Mouse (Mus musculus) forebrain, embryonic 16.5 days (tissue): ENCODE measurements around the gene Akr1d1. TPM values are rescaled to one million over a fixed set of nuclear protein-coding genes. Genes with fewer than 3 reads are reported as not detected.

Experiments used
- ATAC-seq: fragments of 200-750 bp; cut with Nextera tagmentation; 2 replicates; pipeline ENCODE4 v1.8.0; 2017; ENCODE audit warnings: mild to moderate bottlenecking, moderate library complexity
- H3K27ac ChIP-seq: fragments of 300-500 bp; sonication (generic); 2 replicates; pipeline ENCODE4 v1.5.1; 2014; ENCODE audit warnings: low read length, control low read depth
- H3K27me3 ChIP-seq: fragments of 300-500 bp; sonication (generic); replicated peaks from 2 replicates; pipeline ENCODE4 v1.6.1; 2014; ENCODE audit warnings: low read length; ENCODE audit not compliant: control insufficient read depth, insufficient read depth
- H3K36me3 ChIP-seq: fragments of 300-500 bp; sonication (generic); 2 replicates; pipeline ENCODE4 v1.6.1; 2014; ENCODE audit not compliant: control insufficient read depth, insufficient read depth
- H3K4me1 ChIP-seq: fragments of 300-500 bp; sonication (generic); replicated peaks from 2 replicates; pipeline ENCODE4 v1.6.1; 2014; ENCODE audit warnings: low read length; ENCODE audit not compliant: control insufficient read depth, insufficient read depth
- H3K4me2 ChIP-seq: fragments of 300-500 bp; sonication (generic); 2 replicates; pipeline ENCODE4 v1.6.1; 2014; ENCODE audit warnings: mild to moderate bottlenecking, low read length, control low read depth
- H3K4me3 ChIP-seq: fragments of 300-500 bp; sonication (generic); replicated peaks from 2 replicates; pipeline ENCODE4 v1.5.1; 2014; ENCODE audit warnings: mild to moderate bottlenecking, low read length, control low read depth
- H3K9ac ChIP-seq: fragments of 300-500 bp; sonication (generic); replicated peaks from 2 replicates; pipeline ENCODE4 v1.6.1; 2014; ENCODE audit warnings: low read depth, low read length, control low read depth
- H3K9me3 ChIP-seq: fragments of 300-500 bp; sonication (generic); 2 replicates; pipeline ENCODE4 v1.6.1; 2016; ENCODE audit warnings: low read length; ENCODE audit not compliant: control insufficient read depth
- WGBS: fragments of 180-500 bp; shearing (Covaris S2); extraction: QIAGEN DNeasy Blood & Tissue Kit; methylation state at CpG from one replicate; pipeline ENCODE4 v1.1.7; 2014; 5-methylcytosine and 5-hydroxymethylcytosine counted together
- polyA plus RNA-seq: library from polyadenylated mRNA; unstranded; fragments of >200 nt; fragmentation: Nextera tagmentation; extraction: Ambion mirVana; gene quantifications from 2 replicates; pipeline ENCODE4 v1.2.1, GENCODE M21; 2015

The Akr1d1 gene
- polyA plus RNA-seq, 1 experiment from 2014 or later = not detected

DNA sequence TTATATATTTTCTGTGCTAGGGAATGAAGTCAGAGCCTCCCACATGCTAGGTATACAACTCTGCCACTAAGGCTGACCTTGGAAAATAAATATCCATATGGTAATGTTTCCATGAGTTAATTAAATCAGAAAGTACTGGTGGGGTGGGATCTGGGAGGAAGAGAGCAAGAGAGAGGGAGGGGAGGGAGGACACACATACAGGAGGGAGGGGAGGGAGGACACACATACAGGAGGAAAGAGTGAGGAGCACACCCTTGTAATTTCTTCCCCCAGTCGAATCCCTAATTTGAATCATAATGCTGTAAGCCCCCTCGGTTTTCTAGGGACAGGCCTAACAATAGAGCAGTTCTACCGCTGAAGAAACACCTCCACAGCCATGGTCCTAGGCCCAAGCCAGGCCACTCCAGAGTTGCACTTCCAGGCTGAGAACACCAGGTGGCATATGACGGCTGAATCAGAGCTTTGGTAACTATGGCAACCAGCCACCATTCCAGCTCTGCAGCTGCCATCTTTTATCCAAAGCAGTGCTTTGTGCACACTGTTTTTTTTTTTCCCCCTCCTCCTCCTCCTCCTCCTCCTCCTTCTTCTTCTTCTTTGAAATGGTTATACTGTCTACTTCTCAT, 59.5 kb downstream of the Akr1d1 start:
- H3K4me1 ChIP-seq = peaks cover 14% of the 10 kb centered on the region; the same call in 1 of the 2 replicates
- H3K9me3 ChIP-seq = no peaks in the 10 kb centered on the region
- 7% methylated on average over 4 of the region's 4 CpGs for WGBS
- H3K4me3 ChIP-seq = no peak overlapping the region
- H3K36me3 ChIP-seq = no peaks in the 10 kb centered on the region
- H3K4me2 ChIP-seq = no peak overlapping the region
- peak; percentile 85 for ATAC-seq
- peak overlapping the region; percentile 83 for H3K27ac ChIP-seq
- no peak overlapping the region for H3K9ac ChIP-seq
- H3K27me3 ChIP-seq = no peaks in the 10 kb centered on the region

DNA sequence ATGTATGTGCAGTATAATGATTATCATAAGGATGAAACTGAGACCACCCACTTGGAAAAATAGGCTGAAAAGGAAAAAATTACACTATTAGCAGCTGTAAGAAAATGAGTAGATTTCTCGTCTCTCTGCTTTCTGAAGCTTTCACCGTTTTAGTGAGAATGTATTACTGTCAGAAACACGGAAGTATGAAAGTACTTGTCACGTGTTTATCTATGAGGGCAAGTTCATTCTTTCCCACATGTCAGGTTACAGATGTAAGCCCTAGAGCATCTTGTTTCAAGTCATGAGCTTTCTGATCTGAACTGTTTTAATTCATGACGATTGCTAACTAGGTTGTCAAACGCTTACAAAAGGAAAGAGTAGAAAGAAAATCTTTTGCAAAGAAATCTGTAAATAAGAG, 60.8 kb downstream of the Akr1d1 start:
- no peak for ATAC-seq
- Histone ChIP-seq H3K4me1 (peaks cover 14% of the 10 kb centered on the region; the same call in 1 of the 2 replicates), H3K4me2 (no peak overlapping the region), H3K27ac (no peak overlapping the region), H3K9me3 (no peaks in the 10 kb centered on the region), H3K27me3 (no peaks in the 10 kb centered on the region), H3K9ac (no peak overlapping the region), H3K36me3 (no peaks in the 10 kb centered on the region), H3K4me3 (no peak overlapping the region)
- 74% methylated on average over 6 of the region's 6 CpGs for WGBS

DNA sequence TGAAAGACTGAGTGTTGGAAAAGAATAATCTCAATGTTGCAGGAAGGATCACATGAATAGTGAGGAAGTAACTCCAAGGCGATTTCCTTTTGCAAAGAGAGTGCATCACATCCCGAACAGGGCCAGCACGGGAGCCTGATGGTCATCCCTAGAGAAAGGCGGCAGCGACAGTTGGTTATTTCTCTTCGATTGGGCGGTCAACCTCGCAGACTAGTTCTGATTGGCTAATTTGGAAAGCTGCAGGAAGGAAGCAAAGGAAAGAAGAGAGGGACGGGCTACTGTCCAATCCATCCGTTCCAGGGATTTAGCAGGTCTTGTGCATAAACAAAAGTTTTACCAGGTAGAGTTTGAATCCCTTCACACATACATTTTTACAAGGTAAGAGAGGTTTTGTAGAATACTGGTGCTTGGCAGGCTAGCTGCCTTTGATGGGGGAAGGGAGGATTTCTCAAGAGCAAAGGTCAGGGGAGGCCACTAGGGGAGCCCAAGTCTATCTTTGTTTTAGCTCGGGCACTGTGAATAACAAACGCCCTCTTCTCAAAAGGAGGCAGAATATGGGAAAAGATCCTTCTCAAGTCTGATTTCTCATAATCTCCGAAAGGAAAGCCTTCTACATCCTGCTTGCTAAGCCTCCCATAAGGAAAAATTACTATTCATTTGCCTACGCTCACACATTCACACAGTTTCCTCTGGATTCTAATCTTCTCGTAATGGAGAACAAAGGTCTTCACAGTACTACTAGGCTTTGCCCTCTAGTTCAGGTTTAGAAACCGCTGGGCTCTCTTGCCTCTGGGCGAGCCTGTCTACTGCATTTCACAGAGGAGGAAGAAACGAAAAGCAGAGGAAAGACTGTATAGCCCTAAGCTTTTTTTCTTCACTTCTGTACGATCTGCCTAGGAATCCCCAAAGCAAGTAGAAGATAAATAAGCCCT, 62.4 kb downstream of the Akr1d1 start:
- Histone ChIP-seq H3K9me3 (no peaks in the 10 kb centered on the region), H3K4me1 (peaks cover 14% of the 10 kb centered on the region; the same call in 1 of the 2 replicates), H3K4me2 (peak overlapping the region; percentile 34), H3K9ac (peak overlapping the region; percentile 13; the same call in 1 of the 2 replicates), H3K27me3 (no peaks in the 10 kb centered on the region), H3K27ac (peak overlapping the region; percentile 76), H3K4me3 (no peak overlapping the region), H3K36me3 (no peaks in the 10 kb centered on the region)
- 21% methylated on average over 19 of the region's 19 CpGs for WGBS
- ATAC-seq = peak; percentile 44

DNA sequence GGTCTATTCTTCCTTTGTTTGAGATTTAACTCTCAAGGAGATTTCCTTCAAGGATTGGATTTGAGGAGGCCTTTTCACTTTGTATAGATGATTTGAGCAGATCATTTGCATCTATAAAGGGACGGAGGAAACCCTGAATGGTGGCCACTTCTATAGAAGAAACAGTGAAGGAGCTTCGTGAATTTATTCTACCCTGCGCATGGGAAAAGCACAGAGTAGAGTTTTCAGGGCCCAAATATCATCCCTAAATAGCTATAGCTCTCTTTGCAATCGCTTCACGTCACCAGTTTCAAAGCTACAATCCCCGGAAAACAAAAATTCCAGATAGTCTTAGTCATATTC, 63.0 kb downstream of the Akr1d1 start:
- Histone ChIP-seq H3K36me3 (no peaks in the 10 kb centered on the region), H3K27me3 (no peaks in the 10 kb centered on the region), H3K27ac (peak overlapping the region; percentile 76; the same call in 1 of the 2 replicates), H3K4me1 (peaks cover 14% of the 10 kb centered on the region; the same call in 1 of the 2 replicates), H3K4me3 (no peak overlapping the region), H3K9ac (no peak overlapping the region), H3K9me3 (no peaks in the 10 kb centered on the region), H3K4me2 (peak overlapping the region; percentile 34; the same call in 1 of the 2 replicates)
- no peak for ATAC-seq
- WGBS = 12% methylated on average over 6 of the region's 6 CpGs

DNA sequence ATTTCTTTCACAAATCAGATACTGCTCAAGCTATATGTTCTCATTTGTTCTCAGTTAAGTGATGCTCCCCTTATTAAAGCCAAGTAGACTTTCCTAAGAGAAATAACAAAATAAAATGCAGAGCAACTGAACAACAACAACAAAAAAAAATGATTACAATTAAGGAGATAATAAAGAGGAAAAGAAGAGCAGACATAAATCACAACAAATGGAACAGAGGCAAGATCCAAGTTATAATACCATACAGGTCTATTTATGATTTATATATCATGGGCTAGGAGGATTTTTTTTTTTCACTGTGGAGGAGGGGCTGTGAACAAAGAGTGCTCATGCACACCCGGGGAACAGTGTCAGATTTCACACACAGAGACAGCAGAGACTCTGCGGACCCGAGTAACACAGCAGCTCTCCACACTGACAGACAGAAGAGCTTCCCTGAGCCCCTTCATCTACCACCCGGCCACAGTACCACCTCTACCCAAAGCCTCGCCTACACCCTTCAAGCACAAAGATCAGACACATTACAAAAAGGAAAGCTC, 63.6 kb downstream of the Akr1d1 start:
- no peaks in the 10 kb centered on the region for H3K9me3 ChIP-seq
- 14% methylated on average over 5 of the region's 5 CpGs for WGBS
- H3K4me2 ChIP-seq = no peak overlapping the region
- H3K4me3 ChIP-seq = no peak overlapping the region
- peak overlapping the region; percentile 42; the same call in 1 of the 2 replicates for H3K9ac ChIP-seq
- H3K27ac ChIP-seq = no peak overlapping the region
- no peaks in the 10 kb centered on the region for H3K36me3 ChIP-seq
- ATAC-seq = no peak
- H3K4me1 ChIP-seq = peaks cover 14% of the 10 kb centered on the region; the same call in 1 of the 2 replicates
- H3K27me3 ChIP-seq = no peaks in the 10 kb centered on the region

DNA sequence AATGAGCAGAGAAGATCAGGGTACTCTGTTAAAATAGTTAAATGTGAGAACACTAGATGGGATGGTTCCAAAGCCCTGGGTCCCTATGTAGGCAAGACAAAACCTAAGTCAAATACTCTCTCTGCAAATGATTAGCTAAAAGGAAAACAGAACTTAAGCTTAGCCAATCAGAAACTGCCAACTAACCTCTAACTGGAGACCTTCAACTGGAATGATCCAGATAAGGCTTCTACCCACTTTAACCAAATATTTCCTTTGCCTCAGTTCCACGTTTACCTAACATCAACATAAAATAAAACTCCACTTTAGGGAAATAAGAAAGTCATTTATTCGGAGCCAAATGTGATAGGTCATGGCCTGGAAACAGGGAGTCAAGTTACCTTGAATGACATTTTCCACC, 67.1 kb downstream of the Akr1d1 start:
- no peak for ATAC-seq
- Histone ChIP-seq H3K4me1 (peaks cover 5% of the 10 kb centered on the region; the same call in 1 of the 2 replicates), H3K27ac (no peak overlapping the region), H3K9me3 (no peaks in the 10 kb centered on the region), H3K4me3 (no peak overlapping the region), H3K36me3 (no peaks in the 10 kb centered on the region), H3K4me2 (no peak overlapping the region), H3K9ac (no peak overlapping the region), H3K27me3 (no peaks in the 10 kb centered on the region)
- WGBS = 88% methylated on average over 2 of the region's 2 CpGs

DNA sequence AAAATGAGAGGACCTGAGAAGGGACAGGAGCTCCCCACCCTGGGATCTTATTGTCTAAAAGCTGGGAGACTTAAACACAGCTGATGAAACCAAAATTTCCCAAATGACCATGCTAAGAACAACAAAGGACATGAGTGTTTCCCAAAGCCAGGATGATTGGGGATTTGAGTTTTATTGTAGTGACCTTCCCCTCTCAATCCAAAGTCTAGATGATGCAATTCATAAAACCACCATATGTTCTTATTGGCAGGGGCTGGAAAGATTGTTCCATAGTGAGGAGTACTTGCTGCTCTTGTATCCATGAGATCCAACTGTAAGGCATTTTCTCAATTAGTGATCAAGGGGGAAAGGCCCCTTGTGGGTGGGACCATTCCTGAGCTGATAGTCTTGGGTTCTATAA, 68.1 kb downstream of the Akr1d1 start:
- ATAC-seq = no peak
- H3K4me3 ChIP-seq = no peak overlapping the region
- no peak overlapping the region for H3K9ac ChIP-seq
- H3K9me3 ChIP-seq = no peaks in the 10 kb centered on the region
- peaks cover 5% of the 10 kb centered on the region; the same call in 1 of the 2 replicates for H3K4me1 ChIP-seq
- H3K27ac ChIP-seq = no peak overlapping the region
- no peaks in the 10 kb centered on the region for H3K27me3 ChIP-seq
- no peak overlapping the region for H3K4me2 ChIP-seq
- no peaks in the 10 kb centered on the region for H3K36me3 ChIP-seq

DNA sequence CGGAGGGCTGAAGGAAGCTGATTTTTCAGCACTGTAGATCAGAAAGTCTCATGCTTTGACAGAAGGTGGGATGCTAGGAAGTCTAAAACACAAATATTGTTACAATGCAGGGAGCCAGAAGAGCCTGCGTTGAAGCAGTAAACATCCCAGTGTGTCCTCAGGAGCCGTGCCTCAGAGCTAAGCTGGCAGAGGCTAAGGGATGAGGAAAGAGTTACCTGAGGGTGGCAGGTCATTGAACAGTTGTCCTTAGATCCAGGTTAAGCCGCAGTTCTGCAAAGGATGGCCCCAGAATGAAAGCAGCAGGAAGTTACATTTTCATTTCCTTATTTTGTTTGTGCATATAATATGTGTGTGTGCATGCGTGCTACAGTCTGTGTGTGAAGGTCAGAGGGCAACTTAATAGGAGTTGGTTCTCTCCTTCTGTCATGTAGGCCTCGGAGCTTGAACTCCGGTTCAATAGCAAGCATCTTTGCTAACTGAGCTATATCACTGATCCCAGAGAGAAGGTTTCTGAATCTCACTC, 71.1 kb downstream of the Akr1d1 start:
- Histone ChIP-seq H3K27ac (no peak overlapping the region), H3K4me3 (no peak overlapping the region), H3K36me3 (no peaks in the 10 kb centered on the region), H3K4me2 (no peak overlapping the region), H3K9ac (no peak overlapping the region), H3K9me3 (no peaks in the 10 kb centered on the region), H3K4me1 (no peaks in the 10 kb centered on the region), H3K27me3 (no peaks in the 10 kb centered on the region)
- no peak for ATAC-seq
- WGBS = 85% methylated on average over 7 of the region's 7 CpGs
